Mouse (Mus musculus) embryonic facial prominence, embryonic 12.5 days (tissue): ENCODE data around the gene 5330417C22Rik. TPM values are rescaled to one million over a fixed set of nuclear protein-coding genes. Genes with fewer than 3 reads are reported as not detected.
A peak's percentile ranks its signal among the peaks of the same experiment; 100 is the strongest.

Experiments used
- ATAC-seq: fragments of 200-750 bp; cut with Nextera tagmentation; 2 replicates; pipeline ENCODE4 v1.8.0; 2017; ENCODE audit not compliant: insufficient number of reproducible peaks, insufficient read depth, low FRiP score, low TSS enrichment
- H3K27ac ChIP-seq: fragments of 300-500 bp; sonication (generic); 2 replicates; pipeline ENCODE4 v1.5.1; 2016; ENCODE audit warnings: mild to moderate bottlenecking
- H3K27me3 ChIP-seq: fragments of 300-500 bp; sonication (generic); 2 replicates; pipeline ENCODE4 v1.6.1; 2016; ENCODE audit warnings: mild to moderate bottlenecking, moderate library complexity
- H3K36me3 ChIP-seq: fragments of 300-500 bp; sonication (generic); 2 replicates; pipeline ENCODE4 v1.6.1; 2016; ENCODE audit warnings: mild to moderate bottlenecking
- H3K4me1 ChIP-seq: fragments of 300-500 bp; sonication (generic); 2 replicates; pipeline ENCODE4 v1.6.1; 2016
- H3K4me2 ChIP-seq: fragments of 300-500 bp; sonication (generic); replicated peaks from 2 replicates; pipeline ENCODE4 v1.6.1; 2016; ENCODE audit warnings: mild to moderate bottlenecking, moderate library complexity
- H3K4me3 ChIP-seq: fragments of 300-500 bp; sonication (generic); 2 replicates; pipeline ENCODE4 v1.5.1; 2016; ENCODE audit warnings: mild to moderate bottlenecking
- H3K9ac ChIP-seq: fragments of 300-500 bp; sonication (generic); 2 replicates; pipeline ENCODE4 v1.6.1; 2016; ENCODE audit warnings: mild to moderate bottlenecking, moderate library complexity
- H3K9me3 ChIP-seq: fragments of 300-500 bp; sonication (generic); 2 replicates; pipeline ENCODE4 v1.6.1; 2016; ENCODE audit warnings: mild to moderate bottlenecking, moderate library complexity
- WGBS: fragments of 180-500 bp; shearing (Covaris S2); methylation state at CpG from one replicate; pipeline ENCODE4 v1.1.7; 2016; 5-methylcytosine and 5-hydroxymethylcytosine counted together
- polyA plus RNA-seq: library from polyadenylated mRNA; unstranded; fragments of >200 nt; fragmentation: Nextera tagmentation; extraction: Ambion mirVana; gene quantifications from 2 replicates; pipeline ENCODE4 v1.2.1, GENCODE M21; 2016

5330417C22Rik gene
- polyA plus RNA-seq, 1 experiment from 2014 or later: 1.3 TPM

DNA sequence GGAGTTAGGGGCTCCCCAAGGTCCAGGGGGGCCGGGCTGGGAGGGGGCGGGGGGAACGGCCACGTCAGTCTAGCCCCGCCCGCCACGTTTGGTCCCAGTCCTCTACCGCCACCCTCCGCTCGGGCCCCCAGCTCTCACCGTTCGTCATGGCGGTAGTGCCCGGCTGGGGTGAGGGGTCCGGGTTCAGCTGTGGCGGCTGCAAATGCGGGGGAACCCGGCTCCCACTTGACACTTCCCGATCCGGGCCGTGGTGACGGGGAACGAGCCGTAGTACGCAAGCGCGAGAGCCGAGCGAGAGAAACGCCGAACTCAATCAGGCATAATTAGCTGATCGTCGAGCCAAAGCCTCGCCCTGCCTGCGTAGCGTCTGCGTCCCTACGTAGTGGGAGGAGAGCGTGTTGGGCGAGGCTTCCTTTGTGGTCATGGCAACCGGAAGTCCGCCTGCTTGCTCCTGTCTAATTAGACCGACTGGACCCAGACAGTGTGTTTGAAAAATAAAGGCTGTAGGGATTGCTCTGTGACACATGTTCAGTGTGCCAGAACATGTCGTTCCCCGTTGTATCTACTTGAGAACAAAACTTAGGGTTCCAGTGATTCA is 25.9 kb upstream of the 5330417C22Rik start, which contains the start of gene Tmem167b:
Tmem167b (minus strand) TSS at position 334 of the 598 bp plus-strand sequence.
- no peaks in the 10 kb centered on the region for H3K9me3 ChIP-seq
- peaks cover 18% of the 10 kb centered on the region for H3K36me3 ChIP-seq
- peak within 1 kb of the TSS; percentile 88 for H3K4me3 ChIP-seq
- under 1% methylated on average over 45 of the region's 45 CpGs for WGBS
- ATAC-seq: peak; percentile 96
- H3K4me2 ChIP-seq: peak within 1 kb of the TSS; percentile 70
- H3K27me3 ChIP-seq: no peaks in the 10 kb centered on the region
- H3K4me1 ChIP-seq: peaks cover 10% of the 10 kb centered on the region; the same call in 1 of the 2 replicates
- H3K9ac ChIP-seq: peak within 1 kb of the TSS; percentile 79
- H3K27ac ChIP-seq: peak within 1 kb of the TSS; percentile 87

DNA sequence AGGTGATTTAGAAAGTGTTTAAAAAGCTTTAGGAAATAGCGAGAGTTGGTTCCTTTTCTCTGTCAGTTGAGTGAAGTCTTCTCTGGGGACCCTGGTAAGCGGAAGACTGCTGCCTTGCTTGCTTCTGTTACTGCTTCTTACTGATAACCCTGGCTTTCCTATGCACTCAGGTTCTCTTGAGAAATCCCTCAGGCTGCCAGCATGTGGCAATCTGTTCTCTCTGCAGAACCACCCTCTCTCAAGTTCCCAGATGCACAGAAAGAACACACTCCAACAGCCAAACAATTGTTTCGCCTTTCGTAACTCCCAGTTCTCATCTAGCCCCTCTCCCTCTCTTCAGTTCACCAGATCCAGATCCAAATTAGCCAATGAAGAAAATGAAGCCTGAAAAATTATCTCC is 21.6 kb upstream of the 5330417C22Rik start:
- Histone ChIP-seq H3K4me1 (peaks cover 7% of the 10 kb centered on the region), H3K27ac (no peak overlapping the region), H3K36me3 (peaks cover 23% of the 10 kb centered on the region), H3K4me2 (no peak overlapping the region), H3K9ac (no peak overlapping the region), H3K27me3 (no peaks in the 10 kb centered on the region), H3K9me3 (no peaks in the 10 kb centered on the region), H3K4me3 (no peak overlapping the region)
- ATAC-seq: no peak
- 88% methylated on average over 4 of the region's 4 CpGs for WGBS

DNA sequence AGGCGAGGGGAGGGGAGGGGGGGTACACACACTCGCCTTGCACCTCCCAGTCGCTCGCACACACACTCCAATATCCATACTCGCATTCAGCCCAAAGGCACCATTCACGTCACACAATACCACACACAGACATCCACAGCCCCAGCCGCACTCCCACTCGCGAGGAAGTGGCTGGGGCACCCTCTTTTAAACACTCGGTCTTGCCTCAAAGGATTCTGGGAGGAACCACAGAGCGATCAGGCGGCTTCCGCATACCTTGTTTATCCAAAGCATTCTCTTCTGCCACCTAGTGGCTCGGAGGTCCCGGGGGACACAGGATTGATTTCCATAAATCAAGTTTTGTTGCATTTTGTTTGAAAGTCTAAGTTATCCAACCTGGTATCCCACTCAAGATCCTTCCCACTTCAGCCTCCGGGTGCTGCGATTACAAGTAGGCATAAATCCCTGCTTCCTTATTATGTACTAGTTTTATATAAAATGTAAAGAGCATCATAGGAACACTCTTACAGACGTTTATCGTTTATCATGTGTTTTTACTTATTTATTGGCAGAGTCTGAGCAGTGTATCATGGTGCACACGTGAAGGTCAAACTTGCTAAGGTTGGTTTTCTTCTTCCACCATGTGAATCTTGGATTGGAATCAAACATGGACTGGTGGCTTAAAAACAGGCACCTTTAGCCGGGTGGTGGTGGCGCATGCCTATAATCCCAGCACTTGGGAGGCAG is 18.4 kb upstream of the 5330417C22Rik start:
- peak overlapping the region; percentile 89 for H3K27ac ChIP-seq
- H3K4me3 ChIP-seq: peak overlapping the region; percentile 81
- no peaks in the 10 kb centered on the region; the same call in 1 of the 2 replicates for H3K4me1 ChIP-seq
- H3K27me3 ChIP-seq: no peaks in the 10 kb centered on the region
- peaks cover 23% of the 10 kb centered on the region for H3K36me3 ChIP-seq
- H3K9ac ChIP-seq: peak overlapping the region; percentile 97
- no peaks in the 10 kb centered on the region for H3K9me3 ChIP-seq
- ATAC-seq: peak; percentile 89
- peak overlapping the region; percentile 69 for H3K4me2 ChIP-seq
- WGBS: 19% methylated on average over 19 of the region's 22 CpGs

DNA sequence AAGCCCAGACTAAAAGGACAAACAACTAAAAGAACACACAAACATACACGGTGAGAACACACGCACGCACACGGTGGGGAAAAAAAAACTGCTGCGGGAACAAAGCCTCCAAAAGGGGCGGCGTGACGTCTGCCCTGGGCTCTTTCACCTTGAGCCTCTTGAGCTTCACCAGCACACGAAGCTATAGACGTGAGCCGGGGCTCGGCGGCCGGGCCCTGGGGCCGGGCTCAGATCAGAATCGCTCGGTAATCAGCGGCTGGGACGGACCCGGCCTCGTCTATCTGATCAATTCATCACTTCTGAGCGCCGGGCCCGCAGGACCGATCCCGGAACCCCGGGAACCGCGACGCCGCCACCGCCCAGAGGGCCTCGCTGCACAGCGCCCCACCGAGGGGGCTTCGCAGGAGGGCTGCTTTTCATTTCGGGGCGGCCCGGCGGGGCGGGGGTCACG is 17.8 kb upstream of the 5330417C22Rik start:
- ATAC-seq: peak; percentile 42
- Histone ChIP-seq H3K27me3 (no peaks in the 10 kb centered on the region), H3K9ac (peak overlapping the region; percentile 97), H3K27ac (peak overlapping the region; percentile 89), H3K4me3 (peak overlapping the region; percentile 81), H3K4me1 (no peaks in the 10 kb centered on the region; the same call in 1 of the 2 replicates), H3K4me2 (peak overlapping the region; percentile 69), H3K36me3 (peaks cover 20% of the 10 kb centered on the region), H3K9me3 (no peaks in the 10 kb centered on the region)
- whole genome bisulfite sequencing: 1% methylated on average over 42 of the region's 42 CpGs

DNA sequence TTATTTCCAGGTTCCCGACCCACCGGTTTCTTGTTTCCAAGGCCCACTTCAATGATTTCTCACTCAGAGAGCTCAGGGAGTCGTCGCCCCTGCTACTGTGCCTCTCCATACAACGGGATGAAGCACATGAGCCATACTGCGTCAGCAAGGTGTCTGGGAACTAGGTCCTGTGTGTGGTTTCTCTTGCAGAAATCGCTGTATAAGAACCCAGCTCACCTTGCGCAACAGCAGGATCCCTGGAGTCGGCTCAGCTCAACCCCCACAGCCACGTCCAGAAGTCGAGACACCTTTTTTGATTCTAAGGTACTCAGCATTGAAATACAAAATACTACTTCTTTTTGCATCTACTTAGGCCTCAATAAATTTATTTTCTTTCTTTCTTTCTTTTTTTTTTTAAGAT is 6.0 kb upstream of the 5330417C22Rik start:
- H3K27me3 ChIP-seq: no peaks in the 10 kb centered on the region
- no peak for ATAC-seq
- no peaks in the 10 kb centered on the region for H3K9me3 ChIP-seq
- no peaks in the 10 kb centered on the region for H3K36me3 ChIP-seq
- no peak overlapping the region for H3K27ac ChIP-seq
- no peak overlapping the region for H3K4me2 ChIP-seq
- WGBS: 82% methylated on average over 11 of the region's 11 CpGs
- no peak overlapping the region for H3K9ac ChIP-seq
- no peak overlapping the region for H3K4me3 ChIP-seq
- H3K4me1 ChIP-seq: no peaks in the 10 kb centered on the region

DNA sequence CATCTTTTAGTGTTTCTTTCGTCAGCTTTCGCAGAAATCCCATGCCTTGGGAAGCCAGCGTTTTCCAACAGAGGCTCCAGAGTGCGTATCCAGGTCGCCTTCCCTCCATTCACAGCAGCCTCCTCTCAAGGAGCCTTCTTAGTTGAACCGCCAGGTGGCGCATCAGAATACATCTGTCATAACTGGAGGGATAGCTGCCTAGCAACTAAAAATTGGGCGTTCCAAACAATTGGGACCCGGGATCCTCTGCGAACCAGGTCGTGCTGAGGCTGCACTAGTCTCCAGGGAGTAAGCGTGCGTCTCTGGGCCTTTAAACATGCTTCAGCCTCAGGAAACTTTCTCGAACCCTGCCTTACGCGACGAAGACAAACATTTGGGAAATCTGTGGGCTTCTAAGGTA is 967 bp upstream of the 5330417C22Rik start:
- H3K9ac ChIP-seq: no peak overlapping the region

DNA sequence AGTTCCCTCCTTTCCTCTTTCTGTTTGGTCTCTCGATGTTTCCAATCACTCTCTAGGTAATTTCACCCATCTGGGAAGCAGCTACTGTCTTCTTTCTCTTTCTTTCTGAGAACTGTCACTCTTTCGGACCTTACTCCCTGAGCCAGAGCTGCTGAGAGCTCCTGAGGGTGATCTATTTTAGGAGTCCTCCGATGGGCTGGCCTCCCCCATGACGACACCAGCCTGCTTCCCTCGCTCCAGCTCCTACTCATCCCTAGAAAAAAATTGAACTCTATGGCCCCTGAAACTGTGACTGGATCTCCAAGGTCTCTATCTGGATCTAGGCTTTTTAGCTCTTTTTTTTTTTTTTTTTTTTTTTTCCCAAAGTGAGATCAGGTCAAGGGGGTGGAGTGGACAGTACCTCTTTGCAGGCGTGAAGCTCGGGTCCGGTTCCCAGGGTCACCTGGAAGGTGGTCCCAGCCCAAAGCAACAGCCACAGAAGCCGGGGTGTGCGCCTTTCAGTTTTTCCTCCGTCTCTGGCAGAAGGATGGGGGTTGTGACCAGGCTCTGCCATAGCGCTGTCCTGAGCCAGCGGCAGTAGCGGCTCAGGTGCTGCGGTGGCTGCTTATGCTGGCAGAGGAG is 330 bp downstream of the 5330417C22Rik start:
- Histone ChIP-seq H3K4me2 (peak overlapping the region; percentile 91), H3K4me1 (peaks cover 5% of the 10 kb centered on the region), H3K27me3 (peaks cover 22% of the 10 kb centered on the region), H3K4me3 (peak overlapping the region; percentile 46), H3K9me3 (no peaks in the 10 kb centered on the region), H3K27ac (no peak overlapping the region), H3K9ac (peak overlapping the region; percentile 42; the same call in 1 of the 2 replicates), H3K36me3 (no peaks in the 10 kb centered on the region)
- 4% methylated on average over 15 of the region's 15 CpGs for WGBS
- no peak for ATAC-seq

More for the DNA sequence above, 967 bp upstream of the 5330417C22Rik start:
- Histone ChIP-seq H3K4me3 (peak overlapping the region; percentile 4; the same call in 1 of the 2 replicates), H3K9me3 (no peaks in the 10 kb centered on the region), H3K36me3 (no peaks in the 10 kb centered on the region), H3K27me3 (peaks cover 22% of the 10 kb centered on the region), H3K27ac (no peak overlapping the region), H3K4me1 (peaks cover 5% of the 10 kb centered on the region), H3K4me2 (peak overlapping the region; percentile 39)
- WGBS: 3% methylated on average over 17 of the region's 17 CpGs
- ATAC-seq: no peak

DNA sequence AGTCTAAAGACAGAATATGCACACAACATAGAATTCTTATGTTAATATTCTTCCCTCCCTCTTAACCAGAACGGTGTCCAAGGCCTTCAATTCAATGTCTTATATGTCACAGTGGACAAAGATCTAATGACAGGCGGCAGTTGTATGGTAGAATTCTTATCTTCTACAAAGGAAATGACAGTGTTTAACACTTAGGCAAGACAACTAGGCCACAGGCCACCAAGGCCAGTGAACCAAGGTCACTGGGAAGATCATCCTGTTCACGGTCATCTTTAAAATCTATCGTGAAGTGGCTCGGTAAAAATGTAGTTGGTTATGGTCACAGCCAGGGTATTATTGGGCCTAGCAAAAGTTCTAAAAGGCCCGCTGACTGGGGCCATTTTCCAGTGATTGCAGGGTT is 2.4 kb downstream of the 5330417C22Rik start, which contains the start of gene 1700013F07Rik:
1700013F07Rik (plus strand) TSS at position 200 of the 400 bp plus-strand sequence.
- H3K27me3 ChIP-seq: peaks cover 22% of the 10 kb centered on the region
- H3K9ac ChIP-seq: no peak within 1 kb of the TSS
- H3K27ac ChIP-seq: no peak within 1 kb of the TSS
- 87% methylated on average over 6 of the region's 6 CpGs for WGBS
- no peak for ATAC-seq
- H3K4me2 ChIP-seq: no peak within 1 kb of the TSS
- H3K9me3 ChIP-seq: no peaks in the 10 kb centered on the region
- no peak within 1 kb of the TSS for H3K4me3 ChIP-seq
- H3K4me1 ChIP-seq: peaks cover 5% of the 10 kb centered on the region
- no peaks in the 10 kb centered on the region for H3K36me3 ChIP-seq

DNA sequence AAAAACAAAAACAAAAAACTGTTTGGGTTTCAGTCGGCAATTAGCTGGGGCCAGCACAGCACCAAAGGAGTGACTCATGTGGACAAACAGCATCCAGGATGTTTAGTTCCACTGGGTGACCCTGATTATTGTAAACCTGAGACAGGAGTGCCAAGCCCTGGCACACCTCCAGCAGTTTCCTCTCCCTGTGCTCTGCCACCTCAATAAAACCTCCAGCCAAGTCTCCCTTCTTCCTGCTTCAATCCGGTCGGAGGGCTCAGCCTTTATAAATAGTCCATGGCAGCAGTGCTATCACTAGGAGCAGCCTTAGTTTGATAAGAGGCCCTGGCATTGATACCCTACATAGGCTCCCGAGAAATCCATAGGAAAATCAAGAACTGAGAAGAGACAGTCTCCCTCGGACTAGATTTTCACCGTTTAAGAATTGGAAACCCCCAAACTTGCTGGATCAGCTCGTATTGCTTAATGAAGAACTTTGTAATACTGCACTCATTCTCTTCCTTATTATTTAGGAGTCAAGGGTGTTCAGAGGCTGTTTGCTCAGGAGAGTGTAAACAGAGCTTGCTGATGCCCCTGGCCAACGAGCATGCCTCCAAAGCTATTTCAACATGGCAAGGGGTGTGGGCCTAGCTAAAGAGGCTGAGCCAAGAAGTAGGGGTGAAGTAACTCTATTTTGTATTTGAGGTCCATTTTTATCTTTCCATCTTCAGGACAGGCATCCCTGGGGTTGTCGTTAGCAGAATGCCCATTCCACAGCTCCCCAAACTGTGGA is 3.0 kb downstream of the 5330417C22Rik start:
- H3K36me3 ChIP-seq: no peaks in the 10 kb centered on the region
- ATAC-seq: no peak
- H3K9ac ChIP-seq: no peak overlapping the region
- H3K4me2 ChIP-seq: no peak overlapping the region
- H3K4me1 ChIP-seq: peaks cover 5% of the 10 kb centered on the region
- WGBS: 78% methylated on average over 9 of the region's 9 CpGs
- no peak overlapping the region for H3K4me3 ChIP-seq
- H3K27ac ChIP-seq: no peak overlapping the region
- H3K9me3 ChIP-seq: no peaks in the 10 kb centered on the region
- H3K27me3 ChIP-seq: peaks cover 22% of the 10 kb centered on the region

DNA sequence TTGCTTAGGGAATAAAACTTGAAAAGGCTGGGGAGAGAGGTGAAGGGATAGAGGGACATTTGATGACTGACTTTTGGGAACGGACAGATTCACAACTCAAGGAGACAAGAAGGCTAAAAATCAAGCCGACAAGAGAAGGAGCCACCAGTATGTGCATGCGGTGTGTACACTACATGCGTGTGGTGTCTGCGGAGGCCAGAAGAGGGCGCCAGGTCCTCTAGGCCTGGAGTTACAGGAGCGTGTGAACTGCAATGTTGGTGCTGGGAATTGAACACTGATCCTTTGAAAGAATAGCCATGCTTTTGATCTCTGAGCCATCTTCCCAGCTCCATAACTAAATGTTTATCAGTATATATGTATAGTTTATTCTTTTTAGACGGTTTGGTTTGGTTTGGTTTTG is 7.8 kb downstream of the 5330417C22Rik start:
- H3K9me3 ChIP-seq: no peaks in the 10 kb centered on the region
- H3K4me1 ChIP-seq: no peaks in the 10 kb centered on the region
- no peak overlapping the region for H3K4me3 ChIP-seq
- no peaks in the 10 kb centered on the region for H3K36me3 ChIP-seq
- H3K4me2 ChIP-seq: no peak overlapping the region
- no peak for ATAC-seq
- WGBS: 90% methylated on average over 8 of the region's 8 CpGs
- no peak overlapping the region for H3K27ac ChIP-seq
- H3K9ac ChIP-seq: no peak overlapping the region
- H3K27me3 ChIP-seq: no peaks in the 10 kb centered on the region

DNA sequence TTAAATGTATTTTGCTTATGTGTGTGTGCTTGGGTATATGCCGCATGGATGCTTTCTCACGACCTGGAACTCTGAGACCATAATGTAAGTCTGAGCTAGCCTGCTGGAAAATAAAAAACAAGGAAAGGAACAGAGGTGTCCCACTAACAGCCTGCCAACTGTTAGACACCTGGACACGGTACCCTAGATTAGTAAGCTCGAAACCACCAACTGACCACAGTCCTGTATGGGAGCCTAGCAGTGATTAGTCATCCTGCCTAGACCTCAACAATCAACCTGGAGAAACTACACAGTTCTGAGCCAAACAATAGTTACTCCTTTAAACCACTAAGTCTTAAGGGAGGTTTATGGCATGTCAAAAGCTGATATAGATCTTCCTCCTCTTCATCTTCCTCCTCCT is 12.9 kb downstream of the 5330417C22Rik start:
- no peak overlapping the region for H3K27ac ChIP-seq
- no peak for ATAC-seq
- H3K4me3 ChIP-seq: no peak overlapping the region
- no peaks in the 10 kb centered on the region for H3K36me3 ChIP-seq
- H3K9ac ChIP-seq: no peak overlapping the region
- no peaks in the 10 kb centered on the region for H3K27me3 ChIP-seq
- H3K4me2 ChIP-seq: no peak overlapping the region
- H3K9me3 ChIP-seq: no peaks in the 10 kb centered on the region
- no peaks in the 10 kb centered on the region for H3K4me1 ChIP-seq
- WGBS: 83% methylated on average over 4 of the region's 4 CpGs
